Mouse (Mus musculus): Measurements from ENCODE around the gene Naif1. TPM values are rescaled to one million over a fixed set of nuclear protein-coding genes. Genes with fewer than 3 reads are reported as not detected.

Gene Naif1
- total RNA-seq, 1 experiment from 2014 or later = 4.3 TPM

- DNase-seq = no peak
Measured at GRCm38 (mm10) chr2:32501754-32502324, 51.6 kb downstream of the Naif1 start.

- no peak for DNase-seq
Measured at GRCm38 (mm10) chr2:32502843-32503242, 52.6 kb downstream of the Naif1 start.

GRCm38 (mm10) chr2:32503588-32503987, 53.3 kb downstream of the Naif1 start:
- DNase-seq = no peak

GRCm38 (mm10) chr2:32505536-32505935, 55.3 kb downstream of the Naif1 start:
- DNase-seq = no peak

Other genes starting within 250 kb of the Naif1 start
- 29.2 and 32.4 TPM in 2 replicates for gene Pomt1, start 213.9 kb upstream of the Naif1 start, total RNA-seq (2021)
- gene Uck1, start 190.3 kb upstream of the Naif1 start, total RNA-seq (2021) = 132 and 137 TPM in 2 replicates
- gene Golga2, start 163.1 kb upstream of the Naif1 start, total RNA-seq (2021) = 69.4 and 72.8 TPM in 2 replicates
- 251 and 254 TPM in 2 replicates for gene Swi5, start 162.4 kb upstream of the Naif1 start, total RNA-seq (2021)
- 61.8 and 67.0 TPM in 2 replicates for gene Ciz1, start 98.1 kb upstream of the Naif1 start, total RNA-seq (2021)
- gene Dnm1, start 97.1 kb upstream of the Naif1 start, total RNA-seq (2021) = 18.9 and 26.7 TPM in 2 replicates
- 142 and 159 TPM in 2 replicates for gene 1110008P14Rik, start 68.5 kb upstream of the Naif1 start, total RNA-seq (2021)
- gene Lcn2, start 62.2 kb upstream of the Naif1 start, total RNA-seq (2021) = 7.1 and 9.6 TPM in 2 replicates
- gene Ptges2, start 54.6 kb upstream of the Naif1 start, total RNA-seq (2021) = 75.8 and 80.5 TPM in 2 replicates
- 63.6 and 119 TPM in 2 replicates for gene Slc25a25, start 988 bp downstream of the Naif1 start, total RNA-seq (2021)
- gene Fam102a, start 84.9 kb downstream of the Naif1 start, total RNA-seq (2021) = 25.6 and 28.7 TPM in 2 replicates
- 47.8 and 61.8 TPM in 2 replicates for gene Dpm2, start 120.4 kb downstream of the Naif1 start, total RNA-seq (2021)
- 0.23 TPM in 1 of 2 replicates, not detected in the other for gene Pip5kl1, start 124.3 kb downstream of the Naif1 start, total RNA-seq (2021)
- not detected in 2 replicates for gene 9430097D07Rik, start 125.2 kb downstream of the Naif1 start, total RNA-seq (2021)
- 12.0 and 13.5 TPM in 2 replicates for gene St6galnac4, start 136.6 kb downstream of the Naif1 start, total RNA-seq (2021)
- 54.1 and 56.5 TPM in 2 replicates for gene St6galnac6, start 149.3 kb downstream of the Naif1 start, total RNA-seq (2021)
- gene Ak1, start 171.3 kb downstream of the Naif1 start, total RNA-seq (2021) = 53.2 and 61.4 TPM in 2 replicates
- 105 and 106 TPM in 2 replicates for gene Eng, start 196.1 kb downstream of the Naif1 start, total RNA-seq (2021)